Mouse (Mus musculus) kidney, postnatal 0 days (tissue): ENCODE data around the gene Bmf. TPM values are rescaled to one million over a fixed set of nuclear protein-coding genes. Genes with fewer than 3 reads are reported as not detected.

Source experiments
- ATAC-seq: fragments of 200-750 bp; cut with Nextera tagmentation; replicated peaks from 2 replicates; pipeline ENCODE4 v1.8.0; 2017; ENCODE audit warnings: low read depth, moderate number of reproducible peaks, moderate TSS enrichment, moderate library complexity; ENCODE audit not compliant: low FRiP score
- DNase-seq: peaks from one replicate; pipeline ENCODE4 v3.0.0-alpha.2; 2016; ENCODE audit warnings: low spot score
- H3K27ac ChIP-seq: fragments of 300-500 bp; sonication (generic); 2 replicates; pipeline ENCODE4 v1.5.1; 2014; ENCODE audit warnings: mild to moderate bottlenecking
- H3K27me3 ChIP-seq: fragments of 300-500 bp; sonication (generic); 2 replicates; pipeline ENCODE4 v1.6.1; 2014; ENCODE audit warnings: low read length, mixed read lengths; ENCODE audit not compliant: insufficient read depth
- H3K36me3 ChIP-seq: fragments of 300-500 bp; sonication (generic); 2 replicates; pipeline ENCODE4 v1.6.1; 2014; ENCODE audit warnings: low read length, mixed read lengths; ENCODE audit not compliant: insufficient read depth
- H3K4me1 ChIP-seq: fragments of 300-500 bp; sonication (generic); replicated peaks from 2 replicates; pipeline ENCODE4 v1.6.1; 2014; ENCODE audit warnings: antibody characterized with exemption, low read length, mixed read lengths; ENCODE audit not compliant: insufficient read depth
- H3K4me2 ChIP-seq: fragments of 300-500 bp; sonication (generic); 2 replicates; pipeline ENCODE4 v1.6.1; 2014; ENCODE audit warnings: mild to moderate bottlenecking, low read length, moderate library complexity, mixed read lengths
- H3K4me3 ChIP-seq: fragments of 300-500 bp; sonication (generic); replicated peaks from 2 replicates; pipeline ENCODE4 v1.5.1; 2014; ENCODE audit warnings: low read depth, low read length
- H3K9ac ChIP-seq: fragments of 300-500 bp; sonication (generic); 2 replicates; pipeline ENCODE4 v1.6.1; 2014; ENCODE audit warnings: low read depth, low read length
- H3K9me3 ChIP-seq: fragments of 300-500 bp; sonication (generic); replicated peaks from 2 replicates; pipeline ENCODE4 v1.6.1; 2016; ENCODE audit warnings: low read length, inconsistent platforms, mixed read lengths
- CTCF ChIP-seq: IDR thresholded peaks from 2 replicates; pipeline ENCODE4 v1.5.1; 2016; ENCODE audit warnings: antibody characterized with exemption, low read depth, mild to moderate bottlenecking, moderate library complexity
- WGBS: fragments of 180-500 bp; shearing (Covaris S2); extraction: QIAGEN DNeasy Blood & Tissue Kit; methylation state at CpG from one replicate; pipeline ENCODE4 v1.1.7; 2014; 5-methylcytosine and 5-hydroxymethylcytosine counted together
- polyA plus RNA-seq: library from polyadenylated mRNA; unstranded; fragments of >200 nt; fragmentation: Nextera tagmentation; extraction: Ambion mirVana; gene quantifications from 2 replicates; pipeline ENCODE4 v1.2.1, GENCODE M21; 2015

The Bmf gene
- polyA plus RNA-seq, 1 experiment from 2014 or later = 5.3 TPM

GRCm38 (mm10) chr2:118537226-118537625 lies 12.3 kb downstream of the Bmf start:
- Histone ChIP-seq H3K9ac (no peak overlapping the region), H3K27ac (no peak overlapping the region), H3K4me1 (peaks cover 38% of the 10 kb centered on the region), H3K4me3 (no peak overlapping the region), H3K27me3 (no peaks in the 10 kb centered on the region), H3K36me3 (no peaks in the 10 kb centered on the region), H3K9me3 (no peaks in the 10 kb centered on the region), H3K4me2 (no peak overlapping the region)
- no peak for TF ChIP-seq CTCF
- no peak for ATAC-seq
- 48% methylated on average over 4 of the region's 4 CpGs for WGBS
- no peak for DNase-seq

- no peak for ATAC-seq
- no peaks in the 10 kb centered on the region for H3K36me3 ChIP-seq
- no peak overlapping the region for H3K9ac ChIP-seq
- WGBS = 48% methylated on average over 8 of the region's 8 CpGs
- H3K27ac ChIP-seq = no peak overlapping the region
- no peak for TF ChIP-seq CTCF
- no peak overlapping the region for H3K4me2 ChIP-seq
- H3K27me3 ChIP-seq = no peaks in the 10 kb centered on the region
- peaks cover 41% of the 10 kb centered on the region for H3K4me1 ChIP-seq
- no peaks in the 10 kb centered on the region for H3K9me3 ChIP-seq
- no peak overlapping the region for H3K4me3 ChIP-seq
- DNase-seq = no peak
These were observed 12.9 kb downstream of the Bmf start for GRCm38 (mm10) chr2:118536553-118536952.

GRCm38 (mm10) chr2:118536111-118536510 lies 13.4 kb downstream of the Bmf start:
- H3K27me3 ChIP-seq = no peaks in the 10 kb centered on the region
- no peak overlapping the region for H3K4me2 ChIP-seq
- no peak overlapping the region for H3K4me3 ChIP-seq
- peaks cover 41% of the 10 kb centered on the region for H3K4me1 ChIP-seq
- TF ChIP-seq CTCF = no peak
- no peaks in the 10 kb centered on the region for H3K36me3 ChIP-seq
- no peak for DNase-seq
- no peak for ATAC-seq
- no peaks in the 10 kb centered on the region for H3K9me3 ChIP-seq
- WGBS = 81% methylated on average over 6 of the region's 6 CpGs
- H3K27ac ChIP-seq = no peak overlapping the region
- H3K9ac ChIP-seq = no peak overlapping the region

DNA sequence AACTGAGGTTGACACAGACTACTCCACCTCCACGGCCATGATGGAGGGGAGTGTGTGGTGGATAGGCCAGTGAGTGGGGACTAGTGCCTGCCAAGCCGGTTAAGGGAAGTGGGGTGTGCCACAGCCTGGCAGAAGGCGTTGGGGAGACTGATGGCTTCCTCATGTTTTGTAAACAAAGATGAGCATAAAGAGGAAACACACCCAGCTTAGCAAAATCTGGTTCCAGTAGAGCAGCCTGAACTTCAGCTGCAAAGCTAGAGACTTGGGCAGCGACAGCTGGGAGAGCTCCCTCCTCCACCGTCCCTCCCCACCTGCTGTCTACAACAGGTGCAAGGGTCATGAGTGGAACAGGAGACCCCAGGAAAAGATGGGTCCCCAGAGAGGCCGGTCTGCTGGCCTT lies 15.5 kb downstream of the Bmf start:
- WGBS = 22% methylated on average over 6 of the region's 6 CpGs
- Histone ChIP-seq H3K4me3 (no peak overlapping the region), H3K27ac (peak overlapping the region; percentile 84), H3K36me3 (no peaks in the 10 kb centered on the region), H3K27me3 (no peaks in the 10 kb centered on the region), H3K4me2 (no peak overlapping the region), H3K9ac (0 out of 2 replicates have a peak overlapping the region, but pooled peaks have one; percentile 31), H3K4me1 (peaks cover 48% of the 10 kb centered on the region), H3K9me3 (no peaks in the 10 kb centered on the region)
- ATAC-seq (no peak), DNase-seq (no peak)
- TF ChIP-seq CTCF = no peak

DNA sequence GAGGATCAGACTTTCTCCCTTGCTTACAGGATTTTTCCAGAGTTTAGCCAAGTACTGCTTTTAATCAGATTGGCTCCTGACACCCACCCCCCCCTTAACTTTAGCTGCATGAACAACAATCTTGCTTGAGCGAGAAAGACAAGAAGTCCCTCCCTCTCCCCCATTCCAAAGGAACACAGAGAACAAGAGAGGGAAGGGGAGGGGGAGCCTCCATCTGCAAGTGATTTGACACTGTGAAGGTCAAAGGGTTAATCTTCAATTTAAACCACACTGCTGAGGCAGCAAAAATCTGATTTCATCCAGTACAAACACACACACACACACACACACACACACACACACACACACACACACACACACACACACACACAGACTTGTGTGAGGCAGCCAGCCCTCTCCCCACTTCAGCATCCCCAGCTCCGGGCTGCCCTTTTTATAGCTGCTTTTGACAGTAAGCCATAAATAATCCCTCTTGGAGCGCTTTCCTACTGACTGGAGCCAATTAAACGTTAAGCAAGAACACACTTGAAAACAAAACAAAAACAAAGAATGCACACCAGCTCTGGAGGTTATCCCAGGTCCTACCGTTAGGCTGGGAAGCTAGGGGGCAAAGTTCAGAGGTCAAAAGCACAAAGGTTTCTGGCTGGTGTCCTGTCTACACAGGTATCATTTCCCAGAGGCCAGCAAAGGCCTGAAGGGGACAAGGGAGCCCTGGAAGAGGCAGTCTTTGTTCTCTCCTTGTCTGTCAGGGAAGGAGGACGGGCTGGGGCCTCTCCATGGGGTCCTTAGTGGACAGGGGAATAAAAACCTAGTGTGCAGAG lies 16.4 kb downstream of the Bmf start:
- 6% methylated on average over 6 of the region's 6 CpGs for WGBS
- Histone ChIP-seq H3K4me3 (no peak overlapping the region), H3K9me3 (no peaks in the 10 kb centered on the region), H3K27ac (peak overlapping the region; percentile 91), H3K4me2 (0 out of 2 replicates have a peak overlapping the region, but pooled peaks have one; percentile 17), H3K4me1 (peaks cover 49% of the 10 kb centered on the region), H3K9ac (0 out of 2 replicates have a peak overlapping the region, but pooled peaks have one; percentile 31), H3K36me3 (no peaks in the 10 kb centered on the region), H3K27me3 (no peaks in the 10 kb centered on the region)
- DNase-seq (peak; percentile 97), ATAC-seq (peak; percentile 74)
- no peak for TF ChIP-seq CTCF

- H3K4me3 ChIP-seq = no peak overlapping the region
- no peaks in the 10 kb centered on the region for H3K9me3 ChIP-seq
- DNase-seq = peak; percentile 64
- no peak overlapping the region for H3K9ac ChIP-seq
- 0 out of 2 replicates have a peak, but pooled peaks have one; percentile 4 for ATAC-seq
- no peaks in the 10 kb centered on the region for H3K36me3 ChIP-seq
- peak overlapping the region; percentile 91 for H3K27ac ChIP-seq
- TF ChIP-seq CTCF = no peak; the same call in 1 of the 2 replicates
- 0 out of 2 replicates have a peak overlapping the region, but pooled peaks have one; percentile 17 for H3K4me2 ChIP-seq
- no peaks in the 10 kb centered on the region for H3K27me3 ChIP-seq
- 14% methylated on average over 10 of the region's 10 CpGs for WGBS
- peaks cover 49% of the 10 kb centered on the region for H3K4me1 ChIP-seq
These were observed 17.1 kb downstream of the Bmf start for GRCm38 (mm10) chr2:118532401-118532800.
